Mouse (Mus musculus) C2C12 (cell line): ENCODE data around the gene Fndc11. TPM values are rescaled to one million over a fixed set of nuclear protein-coding genes. Genes with fewer than 3 reads are reported as not detected.

Experiments
- H3K27me3 ChIP-seq: one replicate; pipeline ENCODE4 v1.6.1; 2011; ENCODE audit not compliant: control insufficient read depth, insufficient read depth, insufficient read length
- H3K36me3 ChIP-seq: one replicate; pipeline ENCODE4 v1.6.1; 2011; ENCODE audit not compliant: control insufficient read depth, insufficient read depth
- H3K4me3 ChIP-seq: one replicate; pipeline ENCODE4 v1.5.1; 2011; ENCODE audit warnings: mild to moderate bottlenecking, control low read depth; ENCODE audit not compliant: poor library complexity, insufficient read depth, severe bottlenecking
- H3K79me2 ChIP-seq: one replicate; pipeline ENCODE4 v1.6.1; 2011; ENCODE audit not compliant: control insufficient read depth, insufficient read depth
- H3K79me3 ChIP-seq: one replicate; pipeline ENCODE4 v1.6.1; 2011; ENCODE audit warnings: low read depth, control low read depth
- H3ac ChIP-seq: one replicate; pipeline ENCODE3; 2011; ENCODE audit warnings: low read depth; ENCODE audit not compliant: control insufficient read depth, insufficient read length
- CEBPB ChIP-seq: IDR thresholded peaks from one replicate; pipeline ENCODE4 v1.6.1; 2011; ENCODE audit warnings: low read depth, mild to moderate bottlenecking, control low read depth, moderate library complexity
- CTCF ChIP-seq: IDR thresholded peaks from one replicate; pipeline ENCODE4 v1.5.1; 2011; ENCODE audit not compliant: control insufficient read depth, insufficient read depth, insufficient read length
- FOSL1 ChIP-seq: IDR thresholded peaks from one replicate; pipeline ENCODE4 v1.8.0; 2011; ENCODE audit warnings: mild to moderate bottlenecking, low read length; ENCODE audit not compliant: poor library complexity, insufficient read depth, severe bottlenecking
- MAX ChIP-seq: IDR thresholded peaks from one replicate; pipeline ENCODE4 v1.6.1; 2011; ENCODE audit warnings: mild to moderate bottlenecking, control low read depth
- MYOD1 ChIP-seq: IDR thresholded peaks from one replicate; pipeline ENCODE4 v1.6.1; 2011; ENCODE audit warnings: low read depth; ENCODE audit not compliant: control insufficient read depth, insufficient read length
- MYOG ChIP-seq: IDR thresholded peaks from one replicate; pipeline ENCODE4 v1.6.1; 2011; ENCODE audit not compliant: control insufficient read depth, insufficient read length; ENCODE audit errors: extremely low read depth
- USF1 ChIP-seq: IDR thresholded peaks from one replicate; pipeline ENCODE4 v1.6.1; 2011; ENCODE audit warnings: low read depth, mild to moderate bottlenecking, control low read depth, moderate library complexity
- polyA plus RNA-seq: library from polyadenylated mRNA; unstranded; fragments of >200 nt; fragmentation: generic; extraction: Trizol; gene quantifications from one replicate; pipeline ENCODE4 v1.2.1, GENCODE M21; 2012; ENCODE audit warnings: missing spikeins

Fndc11 gene
- polyA plus RNA-seq, 1 experiment = not detected

GRCm38 (mm10) chr2:181235681-181236566, 16.1 kb downstream of the Fndc11 start:
- Histone ChIP-seq H3K36me3 (peaks cover 24% of the 10 kb centered on the region), H3K79me2 (no peaks in the 10 kb centered on the region), H3K27me3 (no peaks in the 10 kb centered on the region), H3K4me3 (no peak overlapping the region), H3ac (no peak overlapping the region), H3K79me3 (no peaks in the 10 kb centered on the region)
- TF ChIP-seq CTCF = no peak

- Histone ChIP-seq H3K4me3 (no peak overlapping the region), H3K79me3 (no peaks in the 10 kb centered on the region), H3ac (no peak overlapping the region), H3K27me3 (no peaks in the 10 kb centered on the region), H3K36me3 (peaks cover 20% of the 10 kb centered on the region), H3K79me2 (no peaks in the 10 kb centered on the region)
- TF ChIP-seq CEBPB = no peak
- no peak for TF ChIP-seq CTCF
Measured at GRCm38 (mm10) chr2:181237251-181238014, 17.6 kb downstream of the Fndc11 start.

- H3K27me3 ChIP-seq = no peaks in the 10 kb centered on the region
- H3K79me2 ChIP-seq = no peaks in the 10 kb centered on the region
Measured at GRCm38 (mm10) chr2:181238091-181238610, 18.3 kb downstream of the Fndc11 start.

GRCm38 (mm10) chr2:181238861-181239260, 19.0 kb downstream of the Fndc11 start:
- Histone ChIP-seq H3K79me3 (no peaks in the 10 kb centered on the region), H3K27me3 (no peaks in the 10 kb centered on the region), H3K79me2 (no peaks in the 10 kb centered on the region), H3K36me3 (peaks cover 11% of the 10 kb centered on the region), H3ac (no peak overlapping the region), H3K4me3 (no peak overlapping the region)
- TF ChIP-seq MYOD1 (no peak), CTCF (no peak), MYOG (no peak), MAX (no peak), USF1 (no peak), CEBPB (no peak), FOSL1 (no peak)

More at GRCm38 (mm10) chr2:181238091-181238610, 18.3 kb downstream of the Fndc11 start:
- Histone ChIP-seq H3ac (no peak overlapping the region), H3K4me3 (no peak overlapping the region), H3K79me3 (no peaks in the 10 kb centered on the region), H3K36me3 (peaks cover 13% of the 10 kb centered on the region)
- no peak for TF ChIP-seq MYOG
- TF ChIP-seq CEBPB = no peak
- TF ChIP-seq MYOD1 = no peak
- TF ChIP-seq MAX = no peak

GRCm38 (mm10) chr2:181239261-181239660, 19.4 kb downstream of the Fndc11 start:
- no peak overlapping the region for H3ac ChIP-seq
- no peaks in the 10 kb centered on the region for H3K27me3 ChIP-seq
- H3K79me2 ChIP-seq = no peaks in the 10 kb centered on the region
- no peak overlapping the region for H3K4me3 ChIP-seq
- TF ChIP-seq MAX = no peak
- TF ChIP-seq MYOG = no peak
- no peak for TF ChIP-seq FOSL1
- TF ChIP-seq USF1 = no peak
- no peak for TF ChIP-seq CTCF
- TF ChIP-seq MYOD1 = no peak
- TF ChIP-seq CEBPB = no peak
- no peaks in the 10 kb centered on the region for H3K79me3 ChIP-seq
- H3K36me3 ChIP-seq = peaks cover 11% of the 10 kb centered on the region

GRCm38 (mm10) chr2:181240806-181241440, 21.1 kb downstream of the Fndc11 start:
- no peaks in the 10 kb centered on the region for H3K79me3 ChIP-seq
- no peak overlapping the region for H3ac ChIP-seq
- TF ChIP-seq MYOG = no peak
- TF ChIP-seq MAX = no peak
- no peak for TF ChIP-seq USF1
- TF ChIP-seq FOSL1 = no peak
- TF ChIP-seq MYOD1 = no peak
- TF ChIP-seq CTCF = no peak
- TF ChIP-seq CEBPB = no peak
- H3K36me3 ChIP-seq = peaks cover 9% of the 10 kb centered on the region
- peak overlapping the region; percentile 53 for H3K4me3 ChIP-seq
- H3K79me2 ChIP-seq = no peaks in the 10 kb centered on the region
- H3K27me3 ChIP-seq = no peaks in the 10 kb centered on the region
